Mouse (Mus musculus): Measurements from ENCODE around the gene Gm38392.

GRCm38 (mm10) chr3:88252739-88253138 is 34.3 kb downstream of the Gm38392 start:
- TF ChIP-seq CTCF (IDR thresholded peaks at IDR 0.05; ENCODE audit: low read depth, low read length) (no peak), POLR2A (IDR thresholded peaks at IDR 0.05; ENCODE audit: borderline replicate concordance, low read depth, low read length) (no peak)
